Mouse (Mus musculus): ENCODE data around the gene Plekhg4. TPM values are rescaled to one million over a fixed set of nuclear protein-coding genes. Genes with fewer than 3 reads are reported as not detected.

The Plekhg4 gene
- polyA plus RNA-seq, 1 experiment from 2014 or later: 0.09 TPM

GRCm38 (mm10) chr8:105341399-105341798 lies 31.7 kb upstream of the Plekhg4 start:
- Histone ChIP-seq H3K4me1 (replicated peaks) (peaks cover 86% of the 10 kb centered on the region), H3K27ac (peak overlapping the region; percentile 34; the same call in 1 of the 2 replicates), H3K4me3 (replicated peaks) (no peak overlapping the region), H3K27me3 (peaks cover 4% of the 10 kb centered on the region), H3K4me2 (no peak overlapping the region), H3K9me3 (replicated peaks) (no peaks in the 10 kb centered on the region), H3K36me3 (peaks cover 9% of the 10 kb centered on the region), H3K9ac (no peak overlapping the region)
- DNase-seq (no peak), ATAC-seq (ENCODE audit: low read depth) (no peak)
- WGBS (ENCODE audit: insufficient replicate concordance): 69% methylated on average over 8 of the region's 8 CpGs

- WGBS (ENCODE audit: insufficient replicate concordance): 47% methylated on average over 4 of the region's 4 CpGs
Observed at GRCm38 (mm10) chr8:105342768-105343167, 30.3 kb upstream of the Plekhg4 start.

GRCm38 (mm10) chr8:105343791-105344574 lies 29.1 kb upstream of the Plekhg4 start:
- H3K9ac ChIP-seq: no peak overlapping the region
- 63% methylated on average over 7 of the region's 8 CpGs for WGBS (ENCODE audit: insufficient replicate concordance)
- 0 out of 2 replicates have a peak overlapping the region, but pooled peaks have one; percentile 10 for H3K4me2 ChIP-seq
- H3K27ac ChIP-seq: no peak overlapping the region
- no peaks in the 10 kb centered on the region for H3K9me3 ChIP-seq (replicated peaks)
- H3K27me3 ChIP-seq: peaks cover 30% of the 10 kb centered on the region
- ATAC-seq (ENCODE audit: low read depth) (no peak), DNase-seq (no peak)
- H3K4me1 ChIP-seq (replicated peaks): peaks cover 90% of the 10 kb centered on the region
- H3K36me3 ChIP-seq: no peaks in the 10 kb centered on the region
- H3K4me3 ChIP-seq (replicated peaks): no peak overlapping the region

More at GRCm38 (mm10) chr8:105342768-105343167, 30.3 kb upstream of the Plekhg4 start:
- Histone ChIP-seq H3K36me3 (peaks cover 1% of the 10 kb centered on the region; the same call in 1 of the 2 replicates), H3K4me2 (no peak overlapping the region), H3K27ac (no peak overlapping the region), H3K9ac (no peak overlapping the region), H3K27me3 (peaks cover 18% of the 10 kb centered on the region), H3K4me3 (replicated peaks) (no peak overlapping the region), H3K9me3 (replicated peaks) (no peaks in the 10 kb centered on the region), H3K4me1 (replicated peaks) (peaks cover 90% of the 10 kb centered on the region)
- no peak for ATAC-seq (ENCODE audit: low read depth)
- DNase-seq: no peak

GRCm38 (mm10) chr8:105345061-105345975 lies 27.8 kb upstream of the Plekhg4 start:
- ATAC-seq (ENCODE audit: low read depth): no peak
- WGBS (ENCODE audit: insufficient replicate concordance): 28% methylated on average over 7 of the region's 7 CpGs
- Histone ChIP-seq H3K9me3 (replicated peaks) (no peaks in the 10 kb centered on the region), H3K9ac (no peak overlapping the region), H3K4me2 (peak overlapping the region; percentile 95), H3K4me1 (replicated peaks) (peaks cover 82% of the 10 kb centered on the region), H3K27me3 (peaks cover 43% of the 10 kb centered on the region), H3K36me3 (no peaks in the 10 kb centered on the region), H3K27ac (0 out of 2 replicates have a peak overlapping the region, but pooled peaks have one; percentile 19), H3K4me3 (replicated peaks) (no peak overlapping the region)
- DNase-seq: no peak

GRCm38 (mm10) chr8:105346611-105347427 lies 26.3 kb upstream of the Plekhg4 start:
- 8% methylated on average over 34 of the region's 34 CpGs for WGBS (ENCODE audit: insufficient replicate concordance)
- DNase-seq (no peak), ATAC-seq (ENCODE audit: low read depth) (peak; percentile 2; the same call in 1 of the 2 replicates)
- peak overlapping the region; percentile 72 for H3K4me3 ChIP-seq (replicated peaks)
- H3K9ac ChIP-seq: peak overlapping the region; percentile 79
- no peaks in the 10 kb centered on the region for H3K9me3 ChIP-seq (replicated peaks)
- H3K36me3 ChIP-seq: no peaks in the 10 kb centered on the region
- peak overlapping the region; percentile 95 for H3K4me2 ChIP-seq
- H3K4me1 ChIP-seq (replicated peaks): peaks cover 69% of the 10 kb centered on the region
- peak overlapping the region; percentile 60 for H3K27ac ChIP-seq
- peaks cover 58% of the 10 kb centered on the region for H3K27me3 ChIP-seq

GRCm38 (mm10) chr8:105347428-105348221 lies 25.4 kb upstream of the Plekhg4 start, which contains the start of gene Fhod1:
Gene Fhod1 (minus strand): TSS chr8:105347953.
- Histone ChIP-seq H3K27me3 (peaks cover 65% of the 10 kb centered on the region), H3K4me2 (peak within 1 kb of the TSS; percentile 95), H3K36me3 (no peaks in the 10 kb centered on the region), H3K4me1 (replicated peaks) (peaks cover 62% of the 10 kb centered on the region), H3K4me3 (replicated peaks) (peak within 1 kb of the TSS; percentile 72), H3K9me3 (replicated peaks) (no peaks in the 10 kb centered on the region), H3K9ac (peak within 1 kb of the TSS; percentile 79), H3K27ac (peak within 1 kb of the TSS; percentile 60)
- peak; percentile 90 for ATAC-seq (ENCODE audit: low read depth)
- DNase-seq: peak; percentile 87
- WGBS (ENCODE audit: insufficient replicate concordance): under 1% methylated on average over 53 of the region's 53 CpGs

- H3K4me1 ChIP-seq (replicated peaks): peaks cover 54% of the 10 kb centered on the region
- H3K4me3 ChIP-seq (replicated peaks): peak within 1 kb of the TSS; percentile 72
- peak within 1 kb of the TSS; percentile 79 for H3K9ac ChIP-seq
- WGBS (ENCODE audit: insufficient replicate concordance): under 1% methylated on average over 34 of the region's 34 CpGs
- H3K36me3 ChIP-seq: no peaks in the 10 kb centered on the region
- H3K27ac ChIP-seq: no peak within 1 kb of the TSS; the same call in 1 of the 2 replicates
- no peaks in the 10 kb centered on the region for H3K9me3 ChIP-seq (replicated peaks)
- DNase-seq: no peak
- H3K27me3 ChIP-seq: peaks cover 74% of the 10 kb centered on the region
- no peak for ATAC-seq (ENCODE audit: low read depth)
- peak within 1 kb of the TSS; percentile 95 for H3K4me2 ChIP-seq
Observed at GRCm38 (mm10) chr8:105348450-105349095, 24.5 kb upstream of the Plekhg4 start, which contains the start of gene Slc9a5. Gene Slc9a5 (plus strand): TSS chr8:105348843.

GRCm38 (mm10) chr8:105349096-105349771 lies 23.8 kb upstream of the Plekhg4 start:
- no peaks in the 10 kb centered on the region for H3K9me3 ChIP-seq (replicated peaks)
- H3K4me3 ChIP-seq (replicated peaks): peak overlapping the region; percentile 72
- no peak for ATAC-seq (ENCODE audit: low read depth)
- peaks cover 50% of the 10 kb centered on the region for H3K4me1 ChIP-seq (replicated peaks)
- 1% methylated on average over 38 of the region's 48 CpGs for WGBS (ENCODE audit: insufficient replicate concordance)
- H3K4me2 ChIP-seq: peak overlapping the region; percentile 95
- DNase-seq: no peak
- peak overlapping the region; percentile 51 for H3K9ac ChIP-seq
- peaks cover 77% of the 10 kb centered on the region for H3K27me3 ChIP-seq
- H3K27ac ChIP-seq: no peak overlapping the region
- no peaks in the 10 kb centered on the region for H3K36me3 ChIP-seq

GRCm38 (mm10) chr8:105350186-105350585 lies 22.9 kb upstream of the Plekhg4 start:
- Histone ChIP-seq H3K36me3 (no peaks in the 10 kb centered on the region), H3K4me1 (replicated peaks) (peaks cover 40% of the 10 kb centered on the region), H3K27ac (no peak overlapping the region), H3K4me2 (no peak overlapping the region), H3K4me3 (replicated peaks) (no peak overlapping the region), H3K9me3 (replicated peaks) (no peaks in the 10 kb centered on the region), H3K27me3 (peaks cover 77% of the 10 kb centered on the region), H3K9ac (no peak overlapping the region)
- DNase-seq: no peak
- WGBS (ENCODE audit: insufficient replicate concordance): 54% methylated on average over 7 of the region's 7 CpGs
- ATAC-seq (ENCODE audit: low read depth): no peak
